Mouse (Mus musculus) kidney, embryonic 16.5 days (tissue): ENCODE data around the gene Lrig1. TPM values are rescaled to one million over a fixed set of nuclear protein-coding genes. Genes with fewer than 3 reads are reported as not detected.

Experiments
- ATAC-seq: fragments of 200-750 bp; cut with Nextera tagmentation; 2 replicates; pipeline ENCODE4 v1.8.0; 2017; ENCODE audit warnings: moderate TSS enrichment; ENCODE audit not compliant: low FRiP score, low TSS enrichment
- H3K27ac ChIP-seq: fragments of 300-500 bp; sonication (generic); 2 replicates; pipeline ENCODE4 v1.5.1; 2014; ENCODE audit warnings: low read length
- H3K27me3 ChIP-seq: fragments of 300-500 bp; sonication (generic); 2 replicates; pipeline ENCODE4 v1.6.1; 2014; ENCODE audit warnings: low read length, control low read depth, mixed read lengths; ENCODE audit not compliant: insufficient read depth
- H3K36me3 ChIP-seq: fragments of 300-500 bp; sonication (generic); 2 replicates; pipeline ENCODE4 v1.6.1; 2014; ENCODE audit warnings: low read length, control low read depth, mixed read lengths; ENCODE audit not compliant: insufficient read depth
- H3K4me1 ChIP-seq: fragments of 300-500 bp; sonication (generic); 2 replicates; pipeline ENCODE4 v1.6.1; 2014; ENCODE audit warnings: low read length, control low read depth, mixed read lengths; ENCODE audit not compliant: insufficient read depth
- H3K4me2 ChIP-seq: fragments of 300-500 bp; sonication (generic); replicated peaks from 2 replicates; pipeline ENCODE4 v1.6.1; 2014; ENCODE audit warnings: low read depth, low read length
- H3K4me3 ChIP-seq: fragments of 300-500 bp; sonication (generic); 2 replicates; pipeline ENCODE4 v1.5.1; 2014; ENCODE audit warnings: mild to moderate bottlenecking, low read length
- H3K9ac ChIP-seq: fragments of 300-500 bp; sonication (generic); replicated peaks from 2 replicates; pipeline ENCODE4 v1.6.1; 2014; ENCODE audit warnings: low read length
- H3K9me3 ChIP-seq: fragments of 300-500 bp; sonication (generic); 2 replicates; pipeline ENCODE4 v1.6.1; 2016; ENCODE audit warnings: low read length, control low read depth
- WGBS: fragments of 180-500 bp; shearing (Covaris S2); extraction: QIAGEN DNeasy Blood & Tissue Kit; methylation state at CpG from one replicate; pipeline ENCODE4 v1.1.7; 2014; 5-methylcytosine and 5-hydroxymethylcytosine counted together
- polyA plus RNA-seq: library from polyadenylated mRNA; unstranded; fragments of >200 nt; fragmentation: Nextera tagmentation; extraction: Ambion mirVana; gene quantifications from 2 replicates; pipeline ENCODE4 v1.2.1, GENCODE M21; 2015

Lrig1 gene
- polyA plus RNA-seq, 1 experiment from 2014 or later, result 7.4 TPM

- Histone ChIP-seq H3K27ac (no peak overlapping the region), H3K9ac (no peak overlapping the region), H3K27me3 (no peaks in the 10 kb centered on the region), H3K4me3 (no peak overlapping the region), H3K4me1 (peaks cover 18% of the 10 kb centered on the region), H3K4me2 (no peak overlapping the region), H3K36me3 (peaks cover 36% of the 10 kb centered on the region), H3K9me3 (no peaks in the 10 kb centered on the region)
- 80% methylated on average over 6 of the region's 6 CpGs for WGBS
- no peak for ATAC-seq
Observed at GRCm38 (mm10) chr6:94614346-94614745, 85.6 kb downstream of the Lrig1 start.

GRCm38 (mm10) chr6:94613235-94613895, 86.6 kb downstream of the Lrig1 start:
- Histone ChIP-seq H3K4me3 (no peak overlapping the region), H3K4me2 (no peak overlapping the region), H3K4me1 (peaks cover 18% of the 10 kb centered on the region), H3K9me3 (no peaks in the 10 kb centered on the region), H3K27ac (peak overlapping the region; percentile 58; the same call in 1 of the 2 replicates), H3K36me3 (peaks cover 39% of the 10 kb centered on the region), H3K27me3 (no peaks in the 10 kb centered on the region), H3K9ac (no peak overlapping the region)
- 44% methylated on average over 6 of the region's 6 CpGs for WGBS
- ATAC-seq, result 0 out of 2 replicates have a peak, but pooled peaks have one; percentile 28

GRCm38 (mm10) chr6:94604546-94604945, 95.4 kb downstream of the Lrig1 start:
- no peak overlapping the region for H3K4me3 ChIP-seq
- H3K4me1 ChIP-seq, result peaks cover 36% of the 10 kb centered on the region
- WGBS, result 79% methylated on average over 2 of the region's 2 CpGs
- no peak overlapping the region for H3K4me2 ChIP-seq
- H3K27me3 ChIP-seq, result no peaks in the 10 kb centered on the region
- no peak overlapping the region for H3K9ac ChIP-seq
- no peak for ATAC-seq
- peak overlapping the region; percentile 36; the same call in 1 of the 2 replicates for H3K27ac ChIP-seq
- no peaks in the 10 kb centered on the region for H3K9me3 ChIP-seq
- H3K36me3 ChIP-seq, result peaks cover 25% of the 10 kb centered on the region

GRCm38 (mm10) chr6:94604072-94604471, 95.9 kb downstream of the Lrig1 start:
- no peak overlapping the region for H3K4me3 ChIP-seq
- H3K9ac ChIP-seq, result no peak overlapping the region
- no peaks in the 10 kb centered on the region for H3K9me3 ChIP-seq
- peaks cover 36% of the 10 kb centered on the region for H3K4me1 ChIP-seq
- no peaks in the 10 kb centered on the region for H3K27me3 ChIP-seq
- WGBS, result 42% methylated on average over 3 of the region's 3 CpGs
- H3K4me2 ChIP-seq, result no peak overlapping the region
- H3K36me3 ChIP-seq, result peaks cover 21% of the 10 kb centered on the region
- ATAC-seq, result peak; percentile 53
- H3K27ac ChIP-seq, result peak overlapping the region; percentile 63; the same call in 1 of the 2 replicates

- Histone ChIP-seq H3K36me3 (peaks cover 10% of the 10 kb centered on the region), H3K4me2 (no peak overlapping the region), H3K27me3 (no peaks in the 10 kb centered on the region), H3K9me3 (no peaks in the 10 kb centered on the region), H3K4me1 (peaks cover 36% of the 10 kb centered on the region), H3K9ac (peak overlapping the region; percentile 27), H3K4me3 (no peak overlapping the region), H3K27ac (peak overlapping the region; percentile 25; the same call in 1 of the 2 replicates)
- WGBS, result 34% methylated on average over 5 of the region's 5 CpGs
- peak; percentile 64 for ATAC-seq
Observed at GRCm38 (mm10) chr6:94601811-94602210, 98.1 kb downstream of the Lrig1 start.

- no peaks in the 10 kb centered on the region for H3K27me3 ChIP-seq
- H3K9ac ChIP-seq, result 0 out of 2 replicates have a peak overlapping the region, but pooled peaks have one; percentile 10
- WGBS, result 66% methylated on average over 5 of the region's 5 CpGs
- H3K27ac ChIP-seq, result 0 out of 2 replicates have a peak overlapping the region, but pooled peaks have one; percentile 11
- H3K4me3 ChIP-seq, result no peak overlapping the region
- H3K4me1 ChIP-seq, result peaks cover 36% of the 10 kb centered on the region
- no peak overlapping the region for H3K4me2 ChIP-seq
- no peak for ATAC-seq
- peaks cover 7% of the 10 kb centered on the region for H3K36me3 ChIP-seq
- no peaks in the 10 kb centered on the region for H3K9me3 ChIP-seq
Observed at GRCm38 (mm10) chr6:94601101-94601500, 98.9 kb downstream of the Lrig1 start.

GRCm38 (mm10) chr6:94599016-94599415, 100.9 kb downstream of the Lrig1 start:
- H3K9ac ChIP-seq, result no peak overlapping the region
- H3K36me3 ChIP-seq, result no peaks in the 10 kb centered on the region
- peaks cover 48% of the 10 kb centered on the region for H3K4me1 ChIP-seq
- no peak overlapping the region for H3K27ac ChIP-seq
- no peak overlapping the region for H3K4me3 ChIP-seq
- no peak overlapping the region for H3K4me2 ChIP-seq
- 95% methylated on average over 13 of the region's 13 CpGs for WGBS
- ATAC-seq, result no peak
- no peaks in the 10 kb centered on the region for H3K9me3 ChIP-seq
- H3K27me3 ChIP-seq, result no peaks in the 10 kb centered on the region

- Histone ChIP-seq H3K9ac (no peak overlapping the region), H3K27ac (no peak overlapping the region), H3K9me3 (no peaks in the 10 kb centered on the region), H3K4me3 (no peak overlapping the region), H3K4me2 (no peak overlapping the region), H3K4me1 (peaks cover 48% of the 10 kb centered on the region), H3K27me3 (no peaks in the 10 kb centered on the region), H3K36me3 (no peaks in the 10 kb centered on the region)
- ATAC-seq, result no peak
- 80% methylated on average over 12 of the region's 12 CpGs for WGBS
Observed at GRCm38 (mm10) chr6:94598421-94598820, 101.5 kb downstream of the Lrig1 start.

GRCm38 (mm10) chr6:94596761-94597485, 103.0 kb downstream of the Lrig1 start:
- Histone ChIP-seq H3K4me3 (no peak overlapping the region), H3K9me3 (no peaks in the 10 kb centered on the region), H3K27ac (no peak overlapping the region), H3K9ac (no peak overlapping the region), H3K36me3 (no peaks in the 10 kb centered on the region), H3K27me3 (no peaks in the 10 kb centered on the region), H3K4me1 (peaks cover 48% of the 10 kb centered on the region), H3K4me2 (no peak overlapping the region)
- WGBS, result 78% methylated on average over 10 of the region's 10 CpGs
- ATAC-seq, result no peak
